Mouse (Mus musculus) G1E (cell line): ENCODE measurements around the gene Gng7. TPM values are rescaled to one million over a fixed set of nuclear protein-coding genes. Genes with fewer than 3 reads are reported as not detected.

Experiments used
- ATAC-seq: 2 replicates; pipeline ENCODE4 v1.8.0; 2016; ENCODE audit warnings: mild to moderate bottlenecking; ENCODE audit not compliant: insufficient number of reproducible peaks, poor library complexity, low FRiP score, severe bottlenecking; ENCODE audit errors: extremely low read depth
- DNase-seq: peaks from one replicate; pipeline ENCODE4 v3.0.0; 2012; ENCODE audit warnings: low spot score
- H3K27me3 ChIP-seq: 2 replicates; pipeline ENCODE4 v1.6.1; 2012; ENCODE audit warnings: mild to moderate bottlenecking, low read length, inconsistent platforms; ENCODE audit not compliant: insufficient read depth
- H3K36me3 ChIP-seq: replicated peaks from 2 replicates; pipeline ENCODE3; 2012; ENCODE audit warnings: mild to moderate bottlenecking, inconsistent platforms
- H3K4me1 ChIP-seq: 2 replicates; pipeline ENCODE4 v1.6.1; 2012; ENCODE audit warnings: low read depth, low read length, inconsistent platforms, mixed read lengths; ENCODE audit not compliant: insufficient read depth
- H3K4me3 ChIP-seq: 2 replicates; pipeline ENCODE4 v1.5.1; 2012; ENCODE audit warnings: low read depth, mild to moderate bottlenecking, inconsistent platforms, low read length, moderate library complexity, mixed read lengths
- H3K9me3 ChIP-seq: replicated peaks from 2 replicates; pipeline ENCODE4 v1.6.1; 2012; ENCODE audit warnings: inconsistent platforms
- CTCF ChIP-seq: IDR thresholded peaks from 2 replicates; pipeline ENCODE4 v1.5.1; 2012; ENCODE audit warnings: low read depth, low read length, inconsistent platforms, mixed read lengths
- GATA1 ChIP-seq: IDR thresholded peaks from 2 replicates; pipeline ENCODE4 v1.6.1; 2012; ENCODE audit warnings: borderline replicate concordance, low read length, inconsistent platforms, mixed read lengths
- GATA2 ChIP-seq: IDR thresholded peaks from 2 replicates; pipeline ENCODE4 v1.6.1; 2012; ENCODE audit warnings: low read depth, low read length, inconsistent platforms, borderline replicate concordance
- POLR2AphosphoS5 ChIP-seq: IDR thresholded peaks from 2 replicates; pipeline ENCODE4 v1.6.1; 2012; ENCODE audit warnings: low read depth, low read length, inconsistent platforms; ENCODE audit not compliant: insufficient replicate concordance
- TAL1 ChIP-seq: conservative IDR thresholded peaks from 2 replicates; pipeline ENCODE4 v1.6.1; 2012; ENCODE audit warnings: low read depth, low read length, inconsistent platforms, mixed read lengths
- polyA plus RNA-seq: library from polyadenylated mRNA; stranded (reverse); fragments of >175 nt; gene quantifications from 2 replicates; pipeline ENCODE4 v1.2.3, GENCODE M21; 2012
- total RNA-seq, 2 experiments: library from RNA; stranded (forward) in 1 of 2; stranded (reverse) in 1 of 2; fragments of 200-1000 nt in 1 of 2; fragments of >200 nt in 1 of 2; fragmentation: Nextera tagmentation in 1 of 2; gene quantifications; 2 replicates each; pipeline ENCODE4 v1.2.3; 2014 to 2017

The Gng7 gene
- total and polyA plus RNA-seq, 3 experiments = 0.33 to 0.90 (median 0.65) TPM

- Histone ChIP-seq H3K4me3 (no peak overlapping the region), H3K27me3 (no peaks in the 10 kb centered on the region), H3K36me3 (peaks cover 39% of the 10 kb centered on the region), H3K4me1 (peaks cover 19% of the 10 kb centered on the region), H3K9me3 (no peaks in the 10 kb centered on the region)
- no peak for DNase-seq
- ATAC-seq = no peak
- TF ChIP-seq POLR2AphosphoS5 (no peak), GATA1 (no peak), TAL1 (no peak), GATA2 (no peak), CTCF (no peak)
Observed at GRCm38 (mm10) chr10:81036251-81036650, 21.5 kb upstream of the Gng7 start.

GRCm38 (mm10) chr10:81033586-81033985 lies 18.8 kb upstream of the Gng7 start:
- no peak for ATAC-seq

GRCm38 (mm10) chr10:81029031-81029430 lies 14.3 kb upstream of the Gng7 start:
- Histone ChIP-seq H3K4me1 (peaks cover 18% of the 10 kb centered on the region), H3K36me3 (peaks cover 43% of the 10 kb centered on the region), H3K27me3 (peaks cover 33% of the 10 kb centered on the region), H3K9me3 (no peaks in the 10 kb centered on the region), H3K4me3 (no peak overlapping the region)
- TF ChIP-seq GATA2 = no peak
- no peak for ATAC-seq
- no peak for DNase-seq

More at GRCm38 (mm10) chr10:81033586-81033985, 18.8 kb upstream of the Gng7 start:
- DNase-seq = no peak
- H3K4me3 ChIP-seq = no peak overlapping the region
- peaks cover 22% of the 10 kb centered on the region for H3K4me1 ChIP-seq
- no peaks in the 10 kb centered on the region for H3K9me3 ChIP-seq
- H3K36me3 ChIP-seq = peaks cover 54% of the 10 kb centered on the region
- TF ChIP-seq TAL1 = no peak
- TF ChIP-seq GATA2 = no peak
- TF ChIP-seq GATA1 = no peak
- no peak for TF ChIP-seq POLR2AphosphoS5
- no peak for TF ChIP-seq CTCF
- H3K27me3 ChIP-seq = no peaks in the 10 kb centered on the region; the same call in 1 of the 2 replicates

- TF ChIP-seq TAL1 = no peak
- no peak for TF ChIP-seq POLR2AphosphoS5
- no peak for TF ChIP-seq GATA1
- no peak for TF ChIP-seq GATA2
- no peak for ATAC-seq
- no peak for DNase-seq
- peaks cover 38% of the 10 kb centered on the region for H3K27me3 ChIP-seq
- H3K4me1 ChIP-seq = peaks cover 18% of the 10 kb centered on the region
- no peak overlapping the region for H3K4me3 ChIP-seq
- peaks cover 34% of the 10 kb centered on the region for H3K36me3 ChIP-seq
- H3K9me3 ChIP-seq = no peaks in the 10 kb centered on the region
Observed at GRCm38 (mm10) chr10:81028219-81028618, 13.5 kb upstream of the Gng7 start.

GRCm38 (mm10) chr10:81027331-81027730 lies 12.6 kb upstream of the Gng7 start:
- Histone ChIP-seq H3K27me3 (peaks cover 41% of the 10 kb centered on the region), H3K4me3 (no peak overlapping the region), H3K36me3 (peaks cover 26% of the 10 kb centered on the region), H3K4me1 (peaks cover 14% of the 10 kb centered on the region), H3K9me3 (no peaks in the 10 kb centered on the region)
- DNase-seq = no peak
- TF ChIP-seq GATA1 (no peak), GATA2 (no peak), CTCF (no peak), POLR2AphosphoS5 (no peak), TAL1 (no peak)
- no peak for ATAC-seq

GRCm38 (mm10) chr10:81026857-81027256 lies 12.1 kb upstream of the Gng7 start:
- TF ChIP-seq GATA2 = no peak
- no peak for TF ChIP-seq GATA1
- TF ChIP-seq TAL1 = no peak
- no peak for TF ChIP-seq CTCF
- no peak for TF ChIP-seq POLR2AphosphoS5
- DNase-seq = no peak
- H3K4me1 ChIP-seq = peaks cover 13% of the 10 kb centered on the region
- peaks cover 21% of the 10 kb centered on the region for H3K36me3 ChIP-seq
- no peaks in the 10 kb centered on the region for H3K9me3 ChIP-seq
- ATAC-seq = no peak
- H3K27me3 ChIP-seq = peaks cover 45% of the 10 kb centered on the region
- H3K4me3 ChIP-seq = no peak overlapping the region

- ATAC-seq = no peak
- H3K4me3 ChIP-seq = peak within 1 kb of the TSS; percentile 44; the same call in 1 of the 2 replicates
- DNase-seq = no peak
- peaks cover 52% of the 10 kb centered on the region for H3K27me3 ChIP-seq
- no peak for TF ChIP-seq GATA2
- TF ChIP-seq GATA1 = no peak
- TF ChIP-seq TAL1 = no peak
- no peak for TF ChIP-seq CTCF
- TF ChIP-seq POLR2AphosphoS5 = no peak
- H3K36me3 ChIP-seq = peaks cover 10% of the 10 kb centered on the region
- H3K9me3 ChIP-seq = no peaks in the 10 kb centered on the region
- peaks cover 13% of the 10 kb centered on the region for H3K4me1 ChIP-seq
Observed at GRCm38 (mm10) chr10:81025639-81026275, 11.0 kb upstream of the Gng7 start, which contains the start of gene Diras1. Diras1 (minus strand) TSS chr10:81025662.
